Mouse (Mus musculus): ENCODE results near the gene Rasgrf2. TPM values are rescaled to one million over a fixed set of nuclear protein-coding genes. Genes with fewer than 3 reads are reported as not detected.

The Rasgrf2 gene
- total and polyA plus RNA-seq, 3 experiments, result 0.22 TPM; not detected in 2

DNA sequence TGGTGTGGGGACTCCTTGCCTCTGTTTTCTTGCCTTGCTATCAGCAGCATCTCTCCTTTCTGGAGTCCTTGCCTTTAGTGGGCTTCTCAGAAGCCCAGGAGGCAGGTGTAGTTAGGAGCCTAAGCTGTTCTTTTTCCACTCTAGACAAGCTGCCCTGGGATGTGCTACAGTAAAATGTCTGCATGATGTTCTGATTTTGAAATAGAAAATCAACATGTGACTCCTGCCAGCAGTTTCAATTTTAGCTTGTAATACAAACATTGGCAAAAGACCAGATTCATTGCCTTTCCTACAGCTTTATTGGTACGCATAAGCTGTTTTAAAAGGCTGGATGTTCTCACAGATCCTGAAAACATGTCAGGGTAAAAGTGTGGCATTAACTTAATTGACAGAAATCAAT lies 176.3 kb downstream of the Rasgrf2 start:
- ATAC-seq (ENCODE audit: extremely low read depth, insufficient number of reproducible peaks, low FRiP score, poor library complexity, severe bottlenecking) (no peak), DNase-seq (ENCODE audit: low spot score) (no peak)
- TF ChIP-seq CTCF (IDR thresholded peaks at IDR 0.05; ENCODE audit: low read depth, low read length) (no peak), GATA1 (IDR thresholded peaks at IDR 0.05; ENCODE audit: borderline replicate concordance, low read length) (no peak), POLR2AphosphoS5 (IDR thresholded peaks at IDR 0.05; ENCODE audit: insufficient replicate concordance, low read depth, low read length) (no peak), GATA2 (IDR thresholded peaks at IDR 0.05; ENCODE audit: borderline replicate concordance, low read depth, low read length) (no peak)
- Histone ChIP-seq H3K36me3 (replicated peaks) (no peaks in the 10 kb centered on the region), H3K4me3 (ENCODE audit: low read depth, low read length) (no peak overlapping the region), H3K27me3 (ENCODE audit: insufficient read depth, low read length) (peaks cover 5% of the 10 kb centered on the region), H3K9me3 (replicated peaks) (no peaks in the 10 kb centered on the region), H3K4me1 (ENCODE audit: insufficient read depth, low read depth, low read length) (no peaks in the 10 kb centered on the region)

GRCm38 (mm10) chr13:91940113-91940512 lies 191.3 kb downstream of the Rasgrf2 start:
- H3K4me3 ChIP-seq (ENCODE audit: low read depth, low read length), result no peak overlapping the region
- TF ChIP-seq GATA1 (IDR thresholded peaks at IDR 0.05; ENCODE audit: borderline replicate concordance, low read length), result no peak
- TF ChIP-seq POLR2AphosphoS5 (IDR thresholded peaks at IDR 0.05; ENCODE audit: insufficient replicate concordance, low read depth, low read length), result no peak
- no peak for TF ChIP-seq CTCF (IDR thresholded peaks at IDR 0.05; ENCODE audit: low read depth, low read length)
- TF ChIP-seq TAL1 (conservative IDR thresholded peaks at IDR 0.05; ENCODE audit: low read depth, low read length), result no peak
- TF ChIP-seq GATA2 (IDR thresholded peaks at IDR 0.05; ENCODE audit: borderline replicate concordance, low read depth, low read length), result no peak
- H3K36me3 ChIP-seq (replicated peaks), result no peaks in the 10 kb centered on the region
- no peaks in the 10 kb centered on the region for H3K9me3 ChIP-seq (replicated peaks)
- H3K27me3 ChIP-seq (ENCODE audit: insufficient read depth, low read length), result no peaks in the 10 kb centered on the region; the same call in 1 of the 2 replicates
- no peaks in the 10 kb centered on the region for H3K4me1 ChIP-seq (ENCODE audit: insufficient read depth, low read depth, low read length)
- no peak for DNase-seq (ENCODE audit: low spot score)
- ATAC-seq (ENCODE audit: extremely low read depth, insufficient number of reproducible peaks, low FRiP score, poor library complexity, severe bottlenecking), result no peak

DNA sequence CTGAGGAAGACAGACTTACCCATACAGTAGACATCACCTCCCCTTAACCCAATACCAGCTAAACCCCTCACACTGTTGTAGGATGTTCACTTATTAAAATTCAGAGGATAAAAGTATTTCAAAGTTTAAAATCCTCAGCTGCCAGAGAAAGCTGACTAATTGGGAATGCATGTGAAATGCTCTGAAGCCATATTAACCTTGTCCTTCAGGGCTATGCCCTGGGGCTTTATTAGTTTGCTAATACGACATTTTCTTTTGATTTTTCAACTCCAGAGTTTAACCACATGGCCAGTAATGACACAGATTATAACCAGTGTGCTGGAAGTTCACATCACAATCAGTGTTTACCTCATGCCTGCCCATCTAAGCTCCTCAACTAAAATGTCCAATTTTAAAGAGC lies 192.6 kb downstream of the Rasgrf2 start:
- ATAC-seq (ENCODE audit: extremely low read depth, insufficient number of reproducible peaks, low FRiP score, poor library complexity, severe bottlenecking) (no peak), DNase-seq (ENCODE audit: low spot score) (no peak)
- Histone ChIP-seq H3K27me3 (ENCODE audit: insufficient read depth, low read length) (no peaks in the 10 kb centered on the region; the same call in 1 of the 2 replicates), H3K4me1 (ENCODE audit: insufficient read depth, low read depth, low read length) (no peaks in the 10 kb centered on the region), H3K36me3 (replicated peaks) (no peaks in the 10 kb centered on the region), H3K4me3 (ENCODE audit: low read depth, low read length) (no peak overlapping the region), H3K9me3 (replicated peaks) (no peaks in the 10 kb centered on the region)
- TF ChIP-seq GATA2 (IDR thresholded peaks at IDR 0.05; ENCODE audit: borderline replicate concordance, low read depth, low read length), result no peak
- no peak for TF ChIP-seq TAL1 (conservative IDR thresholded peaks at IDR 0.05; ENCODE audit: low read depth, low read length)

DNA sequence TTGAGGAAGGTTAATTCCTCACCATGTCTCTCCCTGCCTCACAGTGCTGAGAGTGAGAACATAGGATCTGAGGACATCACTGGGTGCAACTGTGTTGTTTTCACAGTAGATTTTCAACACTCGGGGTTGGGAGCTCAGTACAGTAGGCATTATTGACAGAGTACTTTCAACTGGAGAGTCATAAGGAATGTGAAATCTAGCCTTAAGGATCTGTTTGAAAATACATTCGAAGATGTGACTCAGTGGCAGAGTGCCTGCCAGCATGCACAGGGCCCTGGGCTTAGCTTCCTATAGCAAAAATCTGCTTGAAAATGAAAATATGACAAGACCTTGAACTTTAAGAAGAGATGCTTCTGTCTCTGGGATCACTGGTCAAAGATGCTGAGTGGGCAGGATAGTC lies 194.2 kb downstream of the Rasgrf2 start:
- H3K27me3 ChIP-seq (ENCODE audit: insufficient read depth, low read length), result no peaks in the 10 kb centered on the region; the same call in 1 of the 2 replicates
- DNase-seq (ENCODE audit: low spot score) (no peak), ATAC-seq (ENCODE audit: extremely low read depth, insufficient number of reproducible peaks, low FRiP score, poor library complexity, severe bottlenecking) (no peak)
- no peak overlapping the region for H3K4me3 ChIP-seq (ENCODE audit: low read depth, low read length)
- no peaks in the 10 kb centered on the region for H3K9me3 ChIP-seq (replicated peaks)
- TF ChIP-seq GATA1 (IDR thresholded peaks at IDR 0.05; ENCODE audit: borderline replicate concordance, low read length), result no peak
- no peak for TF ChIP-seq GATA2 (IDR thresholded peaks at IDR 0.05; ENCODE audit: borderline replicate concordance, low read depth, low read length)
- TF ChIP-seq TAL1 (conservative IDR thresholded peaks at IDR 0.05; ENCODE audit: low read depth, low read length), result no peak
- no peak for TF ChIP-seq CTCF (IDR thresholded peaks at IDR 0.05; ENCODE audit: low read depth, low read length)
- no peak for TF ChIP-seq POLR2AphosphoS5 (IDR thresholded peaks at IDR 0.05; ENCODE audit: insufficient replicate concordance, low read depth, low read length)
- H3K4me1 ChIP-seq (ENCODE audit: insufficient read depth, low read depth, low read length), result no peaks in the 10 kb centered on the region
- no peaks in the 10 kb centered on the region for H3K36me3 ChIP-seq (replicated peaks)

DNA sequence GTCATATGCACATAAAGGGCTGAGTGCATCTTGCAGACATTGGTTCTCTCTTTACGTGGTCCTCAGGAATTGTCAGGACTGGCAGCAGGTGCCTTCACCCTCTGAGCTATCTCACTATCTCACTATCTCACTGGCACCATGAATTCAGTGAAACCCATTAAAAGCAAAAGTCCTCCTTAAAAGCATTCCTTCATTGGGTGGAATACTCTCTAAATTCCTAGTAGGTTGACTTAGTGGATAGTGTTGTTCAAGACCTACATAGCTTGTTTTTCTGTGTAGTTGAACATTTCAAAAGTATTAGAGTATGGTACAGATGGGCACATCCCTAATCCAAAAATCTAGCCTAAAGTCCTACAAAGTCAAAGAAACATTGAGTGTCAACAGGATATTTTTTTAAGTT lies 199.3 kb downstream of the Rasgrf2 start:
- DNase-seq (ENCODE audit: low spot score) (no peak), ATAC-seq (ENCODE audit: extremely low read depth, insufficient number of reproducible peaks, low FRiP score, poor library complexity, severe bottlenecking) (no peak)
- Histone ChIP-seq H3K4me1 (ENCODE audit: insufficient read depth, low read depth, low read length) (no peaks in the 10 kb centered on the region), H3K9me3 (replicated peaks) (no peaks in the 10 kb centered on the region), H3K4me3 (ENCODE audit: low read depth, low read length) (no peak overlapping the region), H3K27me3 (ENCODE audit: insufficient read depth, low read length) (no peaks in the 10 kb centered on the region), H3K36me3 (replicated peaks) (no peaks in the 10 kb centered on the region)
- TF ChIP-seq GATA2 (IDR thresholded peaks at IDR 0.05; ENCODE audit: borderline replicate concordance, low read depth, low read length) (no peak), GATA1 (IDR thresholded peaks at IDR 0.05; ENCODE audit: borderline replicate concordance, low read length) (no peak), CTCF (IDR thresholded peaks at IDR 0.05; ENCODE audit: low read depth, low read length) (no peak), TAL1 (conservative IDR thresholded peaks at IDR 0.05; ENCODE audit: low read depth, low read length) (no peak), POLR2AphosphoS5 (IDR thresholded peaks at IDR 0.05; ENCODE audit: insufficient replicate concordance, low read depth, low read length) (no peak)

DNA sequence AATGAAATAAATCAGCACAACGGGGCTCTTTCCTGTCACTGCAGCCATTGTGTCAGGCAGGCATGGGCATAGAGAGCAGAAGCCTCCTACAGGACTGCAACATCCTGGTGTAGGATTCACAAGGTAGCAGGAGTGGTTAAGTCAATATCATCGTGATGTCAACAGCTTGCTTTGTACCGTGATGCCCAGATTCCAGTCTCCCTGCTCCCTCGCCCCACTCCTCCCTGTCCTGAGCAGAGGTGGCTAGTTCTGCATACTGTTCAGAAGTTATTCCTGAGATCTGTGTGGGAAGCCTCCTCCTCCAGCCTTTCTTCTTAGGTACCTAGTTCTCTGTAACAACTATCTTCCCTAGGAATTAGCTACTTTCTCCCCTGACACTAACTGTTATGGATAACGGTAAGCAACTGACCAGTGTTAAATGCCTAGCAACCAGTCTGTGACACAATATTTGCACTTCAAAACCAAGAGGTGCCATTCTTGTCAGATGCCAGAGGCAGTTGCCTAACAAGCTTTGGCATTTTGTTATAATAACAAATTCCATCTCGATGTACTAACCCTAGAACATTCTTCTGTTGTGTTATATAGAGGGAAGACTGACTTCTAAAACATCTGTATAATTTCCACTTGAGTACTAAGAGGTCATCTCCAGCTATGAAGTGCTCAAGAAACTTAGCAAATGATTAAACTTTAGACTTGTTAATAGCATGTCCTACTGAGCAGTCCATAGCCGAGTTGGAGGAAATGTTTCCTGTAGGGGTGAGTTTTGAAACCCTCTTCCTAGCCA lies 201.3 kb downstream of the Rasgrf2 start:
- H3K9me3 ChIP-seq (replicated peaks), result no peaks in the 10 kb centered on the region
- no peaks in the 10 kb centered on the region for H3K27me3 ChIP-seq (ENCODE audit: insufficient read depth, low read length)
- H3K4me3 ChIP-seq (ENCODE audit: low read depth, low read length), result no peak overlapping the region
- ATAC-seq (ENCODE audit: extremely low read depth, insufficient number of reproducible peaks, low FRiP score, poor library complexity, severe bottlenecking), result no peak
- no peak for DNase-seq (ENCODE audit: low spot score)
- no peaks in the 10 kb centered on the region for H3K36me3 ChIP-seq (replicated peaks)
- TF ChIP-seq POLR2AphosphoS5 (IDR thresholded peaks at IDR 0.05; ENCODE audit: insufficient replicate concordance, low read depth, low read length), result no peak
- TF ChIP-seq TAL1 (conservative IDR thresholded peaks at IDR 0.05; ENCODE audit: low read depth, low read length), result no peak
- no peak for TF ChIP-seq GATA2 (IDR thresholded peaks at IDR 0.05; ENCODE audit: borderline replicate concordance, low read depth, low read length)
- no peak for TF ChIP-seq CTCF (IDR thresholded peaks at IDR 0.05; ENCODE audit: low read depth, low read length)
- TF ChIP-seq GATA1 (IDR thresholded peaks at IDR 0.05; ENCODE audit: borderline replicate concordance, low read length), result no peak
- no peaks in the 10 kb centered on the region for H3K4me1 ChIP-seq (ENCODE audit: insufficient read depth, low read depth, low read length)

Data from G1E (cell line).